Mouse (Mus musculus) urinary bladder, postnatal 10 days (tissue): Measurements from ENCODE around the gene Hist1h4m.
"Not testable (repeated sequence)": the region's sequence is repeated elsewhere in the genome, so short reads cannot be mapped to it uniquely, and the experiment has no call there.

Experiments used
- DNase-seq: peaks from one replicate; pipeline ENCODE4 v3.0.0; 2022; ENCODE audit warnings: low spot score

The Hist1h4m gene

GRCm38 (mm10) chr13:21811074-21811473, 472 bp upstream of the Hist1h4m start:
- not testable (repeated sequence) for DNase-seq

- not testable (repeated sequence) for DNase-seq
Observed at GRCm38 (mm10) chr13:21812092-21812491, 546 bp downstream of the Hist1h4m start.

- not testable (repeated sequence) for DNase-seq
Observed at GRCm38 (mm10) chr13:21820082-21820890, 8.7 kb downstream of the Hist1h4m start.

GRCm38 (mm10) chr13:21828511-21828910, 17.0 kb downstream of the Hist1h4m start:
- no peak for DNase-seq

- no peak for DNase-seq
Observed at GRCm38 (mm10) chr13:21830344-21830743, 18.8 kb downstream of the Hist1h4m start.

GRCm38 (mm10) chr13:21831418-21832394, 20.2 kb downstream of the Hist1h4m start, which contains the start of gene Hist1h4n:
TSS of gene Hist1h4n (minus strand) at chr13:21832196.
- not testable (repeated sequence) for DNase-seq

- DNase-seq = not testable (repeated sequence)
Observed at GRCm38 (mm10) chr13:21833461-21833860, 21.9 kb downstream of the Hist1h4m start, which contains the start of the genes Hist1h2ap and Hist1h2br. TSS of gene Hist1h2ap (minus strand) at chr13:21833507. TSS of gene Hist1h2br (plus strand) at chr13:21833743.

GRCm38 (mm10) chr13:21840508-21840907, 29.0 kb downstream of the Hist1h4m start:
- not testable (repeated sequence) for DNase-seq

GRCm38 (mm10) chr13:21846356-21846755, 34.8 kb downstream of the Hist1h4m start:
- DNase-seq = not testable (repeated sequence)

GRCm38 (mm10) chr13:21847883-21848282, 36.3 kb downstream of the Hist1h4m start:
- no peak for DNase-seq

- DNase-seq = not testable (repeated sequence)
Observed at GRCm38 (mm10) chr13:21850696-21851095, 39.1 kb downstream of the Hist1h4m start.

- DNase-seq = no peak
Observed at GRCm38 (mm10) chr13:21852215-21852945, 40.8 kb downstream of the Hist1h4m start.

GRCm38 (mm10) chr13:21855146-21855545, 43.6 kb downstream of the Hist1h4m start:
- DNase-seq = no peak

GRCm38 (mm10) chr13:21855698-21856162, 44.2 kb downstream of the Hist1h4m start:
- no peak for DNase-seq

- no peak for DNase-seq
Observed at GRCm38 (mm10) chr13:21861608-21862007, 50.1 kb downstream of the Hist1h4m start.
